Mouse (Mus musculus): ENCODE data around the gene Chd8.

Chd8 gene

GRCm38 (mm10) chr14:52217261-52217660 is 40.3 kb downstream of the Chd8 start:
- in situ Hi-C loops (cut with MboI, MseI), result loop anchor here (5.0 kb wide), 1 partner anchor 45 kb away; no protein-coding TSS in a partner anchor

- in situ Hi-C loops (cut with MboI, MseI), result loop anchor here (5.0 kb wide), 1 partner anchor 78 kb away; the partner anchor contains the start of genes Rab2b and Tox4
Observed at GRCm38 (mm10) chr14:52199412-52199811, 58.2 kb downstream of the Chd8 start.

GRCm38 (mm10) chr14:52198141-52198540 is 59.4 kb downstream of the Chd8 start:
- in situ Hi-C loops (cut with MboI, MseI), result loop anchor here (5.0 kb wide), 1 partner anchor 79 kb away; the partner anchor contains the start of genes Rab2b and Tox4

- in situ Hi-C loops (cut with MboI, MseI), result loop anchor here (5.0 kb wide), 1 partner anchor 80 kb away; the partner anchor contains the start of genes Rab2b and Tox4
Observed at GRCm38 (mm10) chr14:52197156-52197878, 60.3 kb downstream of the Chd8 start, which contains the start of gene Supt16. Gene Supt16, minus strand, starts transcription at chr14:52197416.

GRCm38 (mm10) chr14:52196230-52197155 is 61.1 kb downstream of the Chd8 start:
- in situ Hi-C loops (cut with MboI, MseI), result loop anchor here (5.0 kb wide), 1 partner anchor 81 kb away; the partner anchor contains the start of genes Rab2b and Tox4

- in situ Hi-C loops (cut with MboI, MseI), result loop anchor here (5.0 kb wide), 1 partner anchor 82 kb away; the partner anchor contains the start of genes Rab2b and Tox4
Observed at GRCm38 (mm10) chr14:52195691-52196090, 61.9 kb downstream of the Chd8 start.

GRCm38 (mm10) chr14:52190740-52191359 is 66.7 kb downstream of the Chd8 start:
- in situ Hi-C loops (cut with MboI, MseI), result no loop called here

GRCm38 (mm10) chr14:52189519-52189918 is 68.1 kb downstream of the Chd8 start:
- in situ Hi-C loops (cut with MboI, MseI), result no loop called here

- in situ Hi-C loops (cut with MboI, MseI), result no loop called here
Observed at GRCm38 (mm10) chr14:52188788-52189187, 68.8 kb downstream of the Chd8 start.

GRCm38 (mm10) chr14:52166571-52166970 is 91.0 kb downstream of the Chd8 start:
- in situ Hi-C loops (cut with MboI, MseI), result no loop called here

- in situ Hi-C loops (cut with MboI, MseI), result no loop called here
Observed at GRCm38 (mm10) chr14:52160911-52161310, 96.7 kb downstream of the Chd8 start.

GRCm38 (mm10) chr14:52155008-52155407 is 102.6 kb downstream of the Chd8 start:
- in situ Hi-C loops (cut with MboI, MseI), result no loop called here

GRCm38 (mm10) chr14:52152613-52153012 is 105.0 kb downstream of the Chd8 start:
- in situ Hi-C loops (cut with MboI, MseI), result no loop called here

- in situ Hi-C loops (cut with MboI, MseI), result no loop called here
Observed at GRCm38 (mm10) chr14:52152179-52152578, 105.4 kb downstream of the Chd8 start.

GRCm38 (mm10) chr14:52149888-52150287 is 107.7 kb downstream of the Chd8 start:
- in situ Hi-C loops (cut with MboI, MseI), result loop anchor here (25.0 kb wide), 1 partner anchor 387 kb away; no protein-coding TSS in a partner anchor

Data from regulatory T cell (primary cell).